Mouse (Mus musculus) liver, postnatal 0 days (tissue): ENCODE results near the gene Gm17542.

Experiments used
- CTCF ChIP-seq: sonication (generic); IDR thresholded peaks from 2 replicates; pipeline ENCODE4 v1.5.1; 2016; ENCODE audit warnings: antibody characterized with exemption, low read depth
- EP300 ChIP-seq: IDR thresholded peaks from 2 replicates; pipeline ENCODE4 v1.6.1; 2016; ENCODE audit warnings: antibody characterized with exemption, low read depth, mild to moderate bottlenecking

DNA sequence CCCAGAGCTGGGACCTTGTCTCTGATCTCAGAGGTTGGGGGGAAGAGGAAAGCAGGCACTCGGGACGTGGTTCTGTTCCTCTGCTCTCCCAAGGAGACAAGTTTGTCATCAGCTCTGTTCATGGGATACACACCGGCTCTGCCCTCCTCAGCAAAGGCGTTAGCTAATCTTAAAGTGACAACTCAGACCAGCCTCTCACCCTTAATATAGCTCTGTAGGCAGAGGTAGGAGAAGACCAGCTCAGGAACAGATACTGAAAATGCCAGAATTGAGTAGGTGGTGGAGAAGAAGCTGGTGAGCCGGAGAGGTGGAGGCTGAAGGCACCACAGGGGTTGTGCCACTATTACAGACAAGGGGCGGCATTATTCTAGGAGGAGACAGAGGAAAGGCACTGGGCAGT, 38.7 kb downstream of the Gm17542 start:
- TF ChIP-seq EP300 (no peak), CTCF (no peak)
